Mouse (Mus musculus): ENCODE measurements around the gene Tmem51.

DNA sequence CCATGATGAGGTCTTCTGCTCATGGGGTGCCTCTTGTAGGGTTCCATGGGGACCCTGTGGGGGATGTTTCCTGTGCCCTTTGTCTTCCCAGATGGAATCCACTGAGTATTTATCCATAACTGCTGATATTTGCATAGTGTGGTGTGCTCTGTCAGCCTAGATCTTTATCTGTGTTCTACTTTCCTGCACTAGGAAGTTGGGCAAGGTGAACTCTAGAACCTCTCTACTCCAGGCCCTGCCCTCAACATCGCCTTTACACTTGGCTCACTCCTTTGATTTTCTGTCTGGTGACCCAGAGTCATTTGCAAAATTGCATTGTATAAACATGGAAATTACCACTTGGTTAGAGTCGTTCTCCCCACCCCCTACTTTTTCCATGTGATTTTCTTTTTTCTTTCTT, 59.6 kb downstream of the Tmem51 start:
- TF ChIP-seq CTCF (IDR thresholded peaks at IDR 0.05; ENCODE audit: borderline replicate concordance, insufficient read depth, low read depth, low read length) (no peak), POLR2A (IDR thresholded peaks at IDR 0.05; ENCODE audit: borderline replicate concordance, insufficient read depth, low read length) (no peak)
